Mouse (Mus musculus): ENCODE measurements around the gene Grb10.

Grb10 gene

GRCm38 (mm10) chr11:11952569-11952968 lies 85.9 kb downstream of the Grb10 start:
- in situ Hi-C loops (cut with MseI, MboI): no loop called here

GRCm38 (mm10) chr11:11948988-11949365 lies 89.5 kb downstream of the Grb10 start:
- in situ Hi-C loops (cut with MseI, MboI): no loop called here

- in situ Hi-C loops (cut with MseI, MboI): no loop called here
Measured at GRCm38 (mm10) chr11:11948321-11948987, 90.0 kb downstream of the Grb10 start.

GRCm38 (mm10) chr11:11947857-11948256 lies 90.6 kb downstream of the Grb10 start:
- in situ Hi-C loops (cut with MseI, MboI): no loop called here

GRCm38 (mm10) chr11:11945766-11946165 lies 92.7 kb downstream of the Grb10 start:
- in situ Hi-C loops (cut with MseI, MboI): no loop called here

- in situ Hi-C loops (cut with MseI, MboI): no loop called here
Measured at GRCm38 (mm10) chr11:11944814-11945213, 93.7 kb downstream of the Grb10 start.

GRCm38 (mm10) chr11:11944082-11944349 lies 94.5 kb downstream of the Grb10 start:
- in situ Hi-C loops (cut with MseI, MboI): no loop called here

- in situ Hi-C loops (cut with MseI, MboI): no loop called here
Measured at GRCm38 (mm10) chr11:11943240-11944081, 95.0 kb downstream of the Grb10 start.

- in situ Hi-C loops (cut with MseI, MboI): no loop called here
Measured at GRCm38 (mm10) chr11:11942320-11943217, 95.9 kb downstream of the Grb10 start.

GRCm38 (mm10) chr11:11940833-11941681 lies 97.4 kb downstream of the Grb10 start:
- in situ Hi-C loops (cut with MseI, MboI): no loop called here

GRCm38 (mm10) chr11:11939611-11940010 lies 98.9 kb downstream of the Grb10 start:
- in situ Hi-C loops (cut with MseI, MboI): no loop called here

- in situ Hi-C loops (cut with MseI, MboI): no loop called here
Measured at GRCm38 (mm10) chr11:11938591-11938990, 99.9 kb downstream of the Grb10 start.

- in situ Hi-C loops (cut with MseI, MboI): no loop called here
Measured at GRCm38 (mm10) chr11:11937340-11938030, 101.0 kb downstream of the Grb10 start.

- in situ Hi-C loops (cut with MseI, MboI): no loop called here
Measured at GRCm38 (mm10) chr11:11934808-11935207, 103.7 kb downstream of the Grb10 start.

GRCm38 (mm10) chr11:11932102-11932789 lies 106.2 kb downstream of the Grb10 start:
- in situ Hi-C loops (cut with MseI, MboI): no loop called here

- in situ Hi-C loops (cut with MseI, MboI): no loop called here
Measured at GRCm38 (mm10) chr11:11931688-11932087, 106.8 kb downstream of the Grb10 start.

- in situ Hi-C loops (cut with MseI, MboI): no loop called here
Measured at GRCm38 (mm10) chr11:11930527-11930926, 108.0 kb downstream of the Grb10 start.

GRCm38 (mm10) chr11:11929059-11929458 lies 109.4 kb downstream of the Grb10 start:
- in situ Hi-C loops (cut with MseI, MboI): no loop called here

- in situ Hi-C loops (cut with MseI, MboI): no loop called here
Measured at GRCm38 (mm10) chr11:11928586-11928985, 109.9 kb downstream of the Grb10 start.

- in situ Hi-C loops (cut with MseI, MboI): no loop called here
Measured at GRCm38 (mm10) chr11:11923900-11924299, 114.6 kb downstream of the Grb10 start.
